20 mouse cellular contexts compared by ENCODE assay signal in the genomic region with DNA sequence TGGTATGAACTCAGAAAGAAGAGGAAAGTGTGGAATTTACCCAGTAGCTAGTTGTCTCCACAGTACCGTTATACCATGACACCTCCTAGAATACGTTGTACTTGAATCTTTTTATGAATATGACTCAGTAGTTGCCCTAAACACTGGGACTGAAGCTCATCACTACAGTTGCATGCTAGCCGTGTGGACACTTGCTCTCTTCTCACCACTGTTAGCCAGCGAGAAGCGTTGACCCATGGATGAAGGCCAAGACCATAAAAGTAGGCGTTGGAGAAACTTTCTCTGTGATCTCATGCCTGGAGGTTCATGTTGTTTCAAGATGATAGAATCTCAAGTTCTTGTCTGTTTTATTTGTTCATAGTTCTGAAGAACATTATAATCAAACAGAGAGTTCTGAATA.
DNase-seq lines count a peak whose midpoint lies in the region; ATAC-seq and TF ChIP-seq lines count a peak whose summit lies in the region.
"Had no signal": no experiment of that assay in that cellular context is flagged by ENCODE, and none has a peak within 500 bp of the region (broad histone marks: within the 10 kb centered on the region; RNA-seq: fewer than 3 reads in every experiment).

No protein-coding gene starts in this region.

- no peaks in the 10 kb centered on the region for H3K79me2 ChIP-seq in liver, adult 2 months (ENCODE audit: control insufficient read depth, insufficient read depth, low read length)

- WGBS in liver, adult 2 months: 87% methylated on average over 6 of the region's 6 CpGs
- 83% methylated on average over 6 of the region's 6 CpGs for WGBS in liver, embryonic 11.5 days

- no peak overlapping the region for H3K4me3 ChIP-seq in liver, adult 2 months (ENCODE audit: insufficient read depth, low read depth, low read length)
- no peak overlapping the region for H3K4me3 ChIP-seq in liver, embryonic 11.5 days (ENCODE audit: low read depth, low read length)
- H3K4me3 ChIP-seq: embryonic facial prominence, embryonic 13.5 days; forebrain, embryonic 15.5 days; hindbrain, embryonic 10.5 days; liver, embryonic 13.5 days; neural tube, embryonic 15.5 days; stomach, embryonic 15.5 days had no signal

- TF ChIP-seq POLR2A in liver, adult 2 months (IDR thresholded peaks at IDR 0.05; ENCODE audit: extremely low read depth, insufficient read depth, low read length): no peak

- H3K4me2 ChIP-seq in liver, embryonic 11.5 days: no peak overlapping the region
- H3K4me2 ChIP-seq: embryonic facial prominence, embryonic 13.5 days; forebrain, embryonic 15.5 days; liver, embryonic 13.5 days; neural tube, embryonic 15.5 days; stomach, embryonic 15.5 days had no signal

- H3K9ac ChIP-seq in liver, adult 2 months (ENCODE audit: low read depth, low read length): no peak overlapping the region
- no peak overlapping the region for H3K9ac ChIP-seq in liver, embryonic 11.5 days (ENCODE audit: low read depth, low read length)
- H3K9ac ChIP-seq: embryonic facial prominence, embryonic 13.5 days; forebrain, embryonic 15.5 days; liver, embryonic 13.5 days; neural tube, embryonic 15.5 days; stomach, embryonic 15.5 days had no signal

- H3K9me3 ChIP-seq in liver, embryonic 11.5 days (ENCODE audit: control insufficient read depth, low read length): no peaks in the 10 kb centered on the region
- H3K9me3 ChIP-seq: embryonic facial prominence, embryonic 13.5 days; forebrain, embryonic 15.5 days; hindbrain, embryonic 10.5 days; liver, embryonic 13.5 days; neural tube, embryonic 15.5 days; stomach, embryonic 15.5 days had no signal

- H3K27me3 ChIP-seq in liver, adult 2 months (ENCODE audit: control insufficient read depth, insufficient read depth, low read length): no peaks in the 10 kb centered on the region
- H3K27me3 ChIP-seq in liver, embryonic 11.5 days (replicated peaks; ENCODE audit: control insufficient read depth, insufficient read depth, low read length): no peaks in the 10 kb centered on the region
- H3K27me3 ChIP-seq: embryonic facial prominence, embryonic 13.5 days; forebrain, embryonic 15.5 days; liver, embryonic 13.5 days; neural tube, embryonic 15.5 days; stomach, embryonic 15.5 days had no signal

- DNase-seq in liver, adult 2 months (ENCODE audit: extremely low read depth, low read depth, low spot score): peak; percentile 5
- no peak for DNase-seq in liver, embryonic 11.5 days (ENCODE audit: low spot score)
- peak; percentile 57 for DNase-seq in kidney, postnatal 14 days
- peak; percentile 11 to 28 for DNase-seq in kidney, postnatal 36 days
- peak; percentile 63 for DNase-seq in lung, postnatal 14 days
- no peak for DNase-seq in embryo, embryonic 10.5 days (ENCODE audit: low spot score)
- DNase-seq: adrenal gland, adult 8-10 months; cerebellum, adult 9-11 months; layer of hippocampus, adult 9-11 months; liver, embryonic 13.5 days; right cerebral cortex, postnatal 25 days had no signal

- no peak overlapping the region for H3K27ac ChIP-seq in liver, adult 2 months (replicated peaks; ENCODE audit: insufficient read depth, low read depth, low read length)
- no peak overlapping the region for H3K27ac ChIP-seq in liver, embryonic 11.5 days (ENCODE audit: low read depth, low read length)
- H3K27ac ChIP-seq: embryonic facial prominence, embryonic 13.5 days; forebrain, embryonic 15.5 days; hindbrain, embryonic 10.5 days; hindbrain, postnatal 0 days; liver, embryonic 13.5 days; neural tube, embryonic 15.5 days; stomach, embryonic 15.5 days had no signal

- no peak for TF ChIP-seq CTCF in liver, adult 2 months (IDR thresholded peaks at IDR 0.05; ENCODE audit: low read depth, low read length)

- ATAC-seq in liver, embryonic 11.5 days (replicated peaks; ENCODE audit: low FRiP score): no peak
- ATAC-seq in megakaryocyte, adult 5-6 weeks (ENCODE audit: poor library complexity, severe bottlenecking): no peak
- ATAC-seq: forebrain, embryonic 15.5 days; hindbrain, postnatal 0 days; midbrain, embryonic 16.5 days; Patski had no signal

- no peaks in the 10 kb centered on the region for H3K36me3 ChIP-seq in liver, adult 2 months (ENCODE audit: control insufficient read depth, insufficient read depth, low read length)
- no peaks in the 10 kb centered on the region for H3K36me3 ChIP-seq in liver, embryonic 11.5 days (ENCODE audit: control insufficient read depth, insufficient read depth, low read length)
- H3K36me3 ChIP-seq: embryonic facial prominence, embryonic 13.5 days; forebrain, embryonic 15.5 days; hindbrain, embryonic 10.5 days; liver, embryonic 13.5 days; neural tube, embryonic 15.5 days; stomach, embryonic 15.5 days had no signal

- no peaks in the 10 kb centered on the region for H3K4me1 ChIP-seq in liver, adult 2 months (ENCODE audit: control insufficient read depth, insufficient read depth, low read length)
- H3K4me1 ChIP-seq in liver, embryonic 11.5 days (replicated peaks; ENCODE audit: control insufficient read depth, insufficient read depth, low read length): no peaks in the 10 kb centered on the region
- H3K4me1 ChIP-seq: embryonic facial prominence, embryonic 13.5 days; hindbrain, embryonic 10.5 days; liver, embryonic 13.5 days; stomach, embryonic 15.5 days had no signal

Comparison
In these comparisons a context has a peak if more than half of its experiments do, and no peak if none do; other contexts are left out.
1. DNase-seq: peak in liver, adult 2 months (single experiment), kidney, postnatal 14 days (single experiment), kidney, postnatal 36 days (2 of 2) and lung, postnatal 14 days (single experiment); none in liver, embryonic 11.5 days (single experiment) and embryo, embryonic 10.5 days (single experiment).